16 mouse cellular contexts compared by ENCODE assay signal in genomic region chr2:54033277-54033676, GRCm38 (mm10).
"Had no signal": no experiment of that assay in that cellular context is flagged by ENCODE, and none has a peak within 500 bp of the region (broad histone marks: within the 10 kb centered on the region; RNA-seq: fewer than 3 reads in every experiment).

No protein-coding gene starts in this region.

- H3K27ac ChIP-seq: layer of hippocampus, adult 2 months; limb, embryonic 12.5 days; liver, embryonic 13.5 days; lung, embryonic 15.5 days; macrophage; midbrain, embryonic 12.5 days had no signal

- ATAC-seq: liver, postnatal 0 days; midbrain, embryonic 16.5 days had no signal

- DNase-seq: kidney, postnatal 10 days; kidney, postnatal 4 days; liver; liver, embryonic 13.5 days; liver, postnatal 0 days; lung, postnatal 14 days; spleen, adult 18-20 months; thymus, adult 18-20 months; thymus, postnatal 14 days had no signal

- H3K4me3 ChIP-seq: layer of hippocampus, adult 2 months; limb, embryonic 12.5 days; liver, embryonic 13.5 days; lung, embryonic 15.5 days; megakaryocyte, embryonic 14.5 days; midbrain, embryonic 12.5 days had no signal
